Mouse (Mus musculus) midbrain, embryonic 13.5 days (tissue): ENCODE results near the gene Ifitm2. TPM values are rescaled to one million over a fixed set of nuclear protein-coding genes. Genes with fewer than 3 reads are reported as not detected.
A peak's percentile ranks its signal among the peaks of the same experiment; 100 is the strongest.

Experiments used
- ATAC-seq: fragments of 200-750 bp; cut with Nextera tagmentation; 2 replicates; pipeline ENCODE4 v1.8.0; 2017; ENCODE audit warnings: mild to moderate bottlenecking, moderate TSS enrichment, moderate library complexity
- H3K27ac ChIP-seq: fragments of 300-500 bp; sonication (generic); 2 replicates; pipeline ENCODE4 v1.5.1; 2015; ENCODE audit warnings: inconsistent platforms, mild to moderate bottlenecking, moderate library complexity
- H3K27me3 ChIP-seq: fragments of 300-500 bp; sonication (generic); 2 replicates; pipeline ENCODE4 v1.6.1; 2015; ENCODE audit warnings: mild to moderate bottlenecking, inconsistent platforms
- H3K36me3 ChIP-seq: fragments of 300-500 bp; sonication (generic); 2 replicates; pipeline ENCODE4 v1.6.1; 2015; ENCODE audit warnings: mild to moderate bottlenecking, inconsistent platforms
- H3K4me1 ChIP-seq: fragments of 300-500 bp; sonication (generic); replicated peaks from 2 replicates; pipeline ENCODE4 v1.6.1; 2015; ENCODE audit warnings: inconsistent platforms
- H3K4me2 ChIP-seq: fragments of 300-500 bp; sonication (generic); replicated peaks from 2 replicates; pipeline ENCODE4 v1.6.1; 2015; ENCODE audit warnings: moderate library complexity, mild to moderate bottlenecking, inconsistent platforms
- H3K4me3 ChIP-seq: fragments of 300-500 bp; sonication (generic); replicated peaks from 2 replicates; pipeline ENCODE4 v1.5.1; 2015; ENCODE audit warnings: mild to moderate bottlenecking, inconsistent platforms
- H3K9ac ChIP-seq: fragments of 300-500 bp; sonication (generic); replicated peaks from 2 replicates; pipeline ENCODE4 v1.6.1; 2015; ENCODE audit warnings: mild to moderate bottlenecking, inconsistent platforms
- H3K9me3 ChIP-seq: fragments of 300-500 bp; sonication (generic); 2 replicates; pipeline ENCODE4 v1.6.1; 2016; ENCODE audit warnings: mild to moderate bottlenecking, inconsistent platforms
- WGBS: fragments of 180-500 bp; shearing (Covaris S2); methylation state at CpG from one replicate; pipeline ENCODE4 v1.1.7; 2015; 5-methylcytosine and 5-hydroxymethylcytosine counted together
- polyA plus RNA-seq: library from polyadenylated mRNA; unstranded; fragments of >200 nt; fragmentation: Nextera tagmentation; extraction: Ambion mirVana; gene quantifications from 2 replicates; pipeline ENCODE4 v1.2.1, GENCODE M21; 2015

Gene Ifitm2
- polyA plus RNA-seq, 1 experiment from 2014 or later = 144 TPM

DNA sequence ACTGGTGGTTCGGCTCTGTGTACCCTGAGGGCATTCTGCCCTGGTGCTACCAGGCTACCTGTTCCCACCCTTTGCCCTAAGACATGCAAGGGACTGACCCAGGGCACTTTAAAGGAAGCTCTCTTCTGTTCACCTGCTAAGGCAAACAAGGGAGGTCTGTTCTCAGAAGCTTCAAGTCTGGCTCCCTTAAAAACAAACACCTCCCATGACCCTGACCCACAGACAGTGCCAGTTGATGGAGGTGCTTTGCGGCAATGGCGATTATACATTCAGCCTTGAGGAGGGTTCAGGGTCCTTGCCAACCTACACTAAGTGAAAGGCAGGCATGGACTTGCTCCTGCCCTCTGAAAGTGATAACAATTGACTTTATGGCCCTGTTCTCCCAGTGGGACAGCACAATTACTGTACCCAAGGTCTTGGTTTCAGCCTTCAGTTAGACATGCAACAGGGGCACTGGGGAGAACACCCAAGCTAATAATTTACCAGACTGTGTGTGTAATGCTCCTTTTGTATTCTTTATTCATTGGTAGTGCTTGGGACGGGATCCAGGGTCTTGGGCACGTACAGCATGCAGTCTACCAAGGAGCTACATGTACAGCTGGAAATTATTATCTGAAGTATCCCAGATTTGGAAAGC is 42.8 kb downstream of the Ifitm2 start:
- Histone ChIP-seq H3K4me2 (no peak overlapping the region), H3K27ac (no peak overlapping the region)
- WGBS = 81% methylated on average over 5 of the region's 5 CpGs

DNA sequence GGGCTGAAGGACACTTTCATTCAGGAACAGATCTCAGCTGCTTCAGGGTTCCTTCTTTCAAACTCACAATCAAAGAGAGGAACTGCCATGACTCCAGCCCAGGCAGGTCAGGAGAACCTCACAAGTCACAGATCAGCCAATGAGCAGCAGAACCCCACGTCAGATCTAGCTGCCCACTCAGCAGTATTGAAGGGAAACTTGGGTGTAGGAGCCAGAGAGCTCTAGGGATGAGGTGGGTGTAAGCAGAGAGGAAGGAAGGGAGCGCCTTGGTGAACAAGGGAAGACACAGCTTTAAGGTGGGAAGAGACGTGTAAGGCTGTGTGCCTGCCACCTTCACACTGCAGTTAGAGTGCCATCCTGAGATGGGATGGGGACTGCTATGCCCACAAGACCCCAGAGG is 43.5 kb downstream of the Ifitm2 start:
- Histone ChIP-seq H3K4me2 (no peak overlapping the region), H3K9ac (no peak overlapping the region), H3K36me3 (no peaks in the 10 kb centered on the region), H3K27ac (no peak overlapping the region), H3K4me3 (no peak overlapping the region), H3K9me3 (no peaks in the 10 kb centered on the region), H3K27me3 (peaks cover 3% of the 10 kb centered on the region; the same call in 1 of the 2 replicates), H3K4me1 (peaks cover 4% of the 10 kb centered on the region)
- ATAC-seq = no peak
- 68% methylated on average over 3 of the region's 3 CpGs for WGBS

More for the DNA sequence above, 42.8 kb downstream of the Ifitm2 start:
- peaks cover 3% of the 10 kb centered on the region; the same call in 1 of the 2 replicates for H3K27me3 ChIP-seq
- peaks cover 4% of the 10 kb centered on the region for H3K4me1 ChIP-seq
- H3K9me3 ChIP-seq = no peaks in the 10 kb centered on the region
- no peaks in the 10 kb centered on the region for H3K36me3 ChIP-seq
- H3K9ac ChIP-seq = no peak overlapping the region
- H3K4me3 ChIP-seq = no peak overlapping the region
- ATAC-seq = no peak

DNA sequence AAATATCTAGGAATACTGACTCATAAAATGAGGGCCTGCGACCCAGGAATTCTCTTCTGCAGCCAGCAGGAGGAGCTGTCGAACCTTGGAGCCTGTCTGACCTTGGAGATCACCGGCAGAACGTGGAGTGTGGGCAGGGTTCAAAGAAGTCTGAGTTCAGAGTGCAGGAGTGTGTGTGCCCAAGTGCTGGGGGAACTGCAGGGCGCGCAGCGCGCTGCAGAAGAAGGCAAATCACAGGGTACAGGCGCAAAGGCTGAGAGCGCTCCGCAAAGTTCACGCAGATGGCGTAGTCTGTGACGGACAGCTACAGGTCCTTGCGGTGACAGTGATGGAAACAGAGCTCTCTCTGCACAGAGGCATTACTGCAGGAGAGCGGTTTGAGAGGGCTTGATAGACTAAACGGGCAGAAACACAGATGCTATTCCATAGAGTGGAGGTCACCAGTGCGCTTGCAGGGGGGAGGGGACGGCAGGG is 47.1 kb downstream of the Ifitm2 start:
- H3K9ac ChIP-seq = no peak overlapping the region; the same call in 1 of the 2 replicates
- 3% methylated on average over 19 of the region's 19 CpGs for WGBS
- no peaks in the 10 kb centered on the region for H3K36me3 ChIP-seq
- H3K4me3 ChIP-seq = peak overlapping the region; percentile 38
- H3K27ac ChIP-seq = no peak overlapping the region
- no peaks in the 10 kb centered on the region for H3K9me3 ChIP-seq
- H3K4me1 ChIP-seq = peaks cover 4% of the 10 kb centered on the region
- peaks cover 3% of the 10 kb centered on the region; the same call in 1 of the 2 replicates for H3K27me3 ChIP-seq
- ATAC-seq = peak; percentile 83
- H3K4me2 ChIP-seq = peak overlapping the region; percentile 63

DNA sequence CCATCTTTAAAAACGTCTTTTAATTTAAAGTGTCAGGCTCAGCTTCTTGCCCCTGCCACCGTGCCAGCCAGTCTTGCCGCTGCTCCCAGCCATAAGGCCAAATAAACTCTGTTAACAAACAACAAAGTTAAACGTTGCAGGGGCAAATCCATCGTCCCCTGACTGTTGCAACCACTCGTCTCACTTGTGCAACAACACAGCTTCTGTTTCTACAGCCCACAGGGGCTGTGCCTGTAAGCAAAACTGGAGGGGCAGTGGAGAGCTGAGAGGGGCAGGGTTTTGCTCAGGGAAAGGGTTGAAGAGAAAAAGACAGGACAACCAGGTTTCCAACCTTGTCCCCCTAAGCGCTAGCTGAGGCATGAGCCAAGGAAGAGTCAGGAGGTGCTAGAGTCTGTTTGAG is 47.6 kb downstream of the Ifitm2 start:
- 54% methylated on average over 7 of the region's 7 CpGs for WGBS
- peaks cover 3% of the 10 kb centered on the region; the same call in 1 of the 2 replicates for H3K27me3 ChIP-seq
- H3K9me3 ChIP-seq = no peaks in the 10 kb centered on the region
- H3K36me3 ChIP-seq = no peaks in the 10 kb centered on the region
- peaks cover 4% of the 10 kb centered on the region for H3K4me1 ChIP-seq
- peak; percentile 12; the same call in 1 of the 2 replicates for ATAC-seq
- H3K4me2 ChIP-seq = no peak overlapping the region; the same call in 1 of the 2 replicates
- H3K9ac ChIP-seq = no peak overlapping the region
- no peak overlapping the region for H3K27ac ChIP-seq
- H3K4me3 ChIP-seq = no peak overlapping the region

DNA sequence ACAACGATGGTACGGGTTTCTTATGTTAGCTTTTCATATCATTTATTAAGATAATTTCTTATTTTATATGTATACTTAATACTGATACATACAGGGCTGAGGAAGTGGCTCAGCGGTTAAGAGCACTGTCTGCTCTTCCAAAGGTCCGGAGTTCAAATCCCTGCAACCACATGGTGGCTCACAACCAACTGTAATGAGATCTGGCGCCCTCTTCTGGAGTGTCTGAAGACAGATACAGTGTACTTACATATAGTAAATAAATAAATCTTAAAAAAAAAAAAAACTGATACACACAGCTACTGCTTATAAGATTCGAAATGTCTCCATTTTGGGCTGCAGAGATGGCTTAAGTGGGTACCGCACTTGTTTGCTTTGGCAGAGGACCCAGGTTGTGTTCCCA is 48.1 kb downstream of the Ifitm2 start:
- no peak overlapping the region for H3K9ac ChIP-seq
- WGBS = 81% methylated on average over 7 of the region's 7 CpGs
- no peak for ATAC-seq

DNA sequence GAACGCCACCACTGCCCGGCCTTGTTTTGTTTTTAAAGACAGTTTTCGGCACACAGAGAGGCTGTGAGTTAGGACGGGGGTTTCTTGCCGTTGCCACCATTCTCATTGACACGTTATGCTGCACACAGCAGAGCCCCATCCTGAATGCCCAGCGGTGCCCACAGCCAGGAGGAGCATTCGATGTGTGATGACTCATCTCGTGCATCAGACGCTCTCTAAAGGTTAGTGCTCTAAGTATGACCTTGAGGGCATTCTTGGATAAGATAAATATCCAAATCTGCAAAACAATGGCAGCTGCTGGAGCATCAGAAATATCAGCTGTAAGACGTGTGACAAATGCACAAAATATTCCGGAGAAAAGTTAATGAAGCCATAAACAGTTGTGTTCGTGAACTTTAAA is 48.7 kb downstream of the Ifitm2 start:
- no peaks in the 10 kb centered on the region for H3K9me3 ChIP-seq
- peaks cover 3% of the 10 kb centered on the region; the same call in 1 of the 2 replicates for H3K27me3 ChIP-seq
- no peak overlapping the region for H3K27ac ChIP-seq
- H3K36me3 ChIP-seq = no peaks in the 10 kb centered on the region
- H3K4me3 ChIP-seq = no peak overlapping the region
- no peak overlapping the region for H3K9ac ChIP-seq
- peaks cover 4% of the 10 kb centered on the region for H3K4me1 ChIP-seq
- no peak overlapping the region for H3K4me2 ChIP-seq
- WGBS = 90% methylated on average over 13 of the region's 13 CpGs
- ATAC-seq = no peak

More for the DNA sequence above, 48.1 kb downstream of the Ifitm2 start:
- Histone ChIP-seq H3K4me3 (no peak overlapping the region), H3K27me3 (peaks cover 3% of the 10 kb centered on the region; the same call in 1 of the 2 replicates), H3K4me2 (no peak overlapping the region), H3K36me3 (no peaks in the 10 kb centered on the region), H3K27ac (no peak overlapping the region), H3K4me1 (peaks cover 4% of the 10 kb centered on the region), H3K9me3 (no peaks in the 10 kb centered on the region)

DNA sequence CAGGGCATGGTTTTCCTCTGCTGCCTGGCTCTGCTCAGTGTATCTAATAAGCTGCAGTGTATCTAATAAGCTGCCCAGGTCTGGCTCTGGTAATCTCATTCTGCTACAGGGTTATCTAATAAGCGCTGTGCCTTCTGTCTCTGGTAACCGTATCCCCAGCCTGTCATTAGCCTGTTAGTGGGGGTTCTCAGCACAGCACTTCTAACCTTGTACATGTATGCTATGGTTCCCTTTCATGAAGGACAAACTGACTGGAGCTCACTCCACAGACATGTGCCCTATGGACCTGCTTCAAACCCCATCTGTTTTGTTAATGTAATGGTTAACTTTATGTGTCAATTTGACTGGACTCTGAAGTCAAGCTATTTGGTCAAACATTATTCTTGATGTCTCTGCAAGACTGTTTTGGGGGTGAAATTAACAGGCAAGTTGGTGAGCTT is 50.1 kb downstream of the Ifitm2 start:
- no peak overlapping the region for H3K4me3 ChIP-seq
- H3K36me3 ChIP-seq = no peaks in the 10 kb centered on the region
- no peak overlapping the region for H3K9ac ChIP-seq
- no peak overlapping the region for H3K4me2 ChIP-seq
- no peak overlapping the region for H3K27ac ChIP-seq
- H3K4me1 ChIP-seq = peaks cover 4% of the 10 kb centered on the region
- 89% methylated on average over 2 of the region's 2 CpGs for WGBS
- H3K9me3 ChIP-seq = no peaks in the 10 kb centered on the region
- ATAC-seq = no peak
- no peaks in the 10 kb centered on the region for H3K27me3 ChIP-seq

Other genes with a start within 250 kb of the Ifitm2 start
- gene Cyp2e1, start 192.2 kb downstream of the Ifitm2 start, polyA plus RNA-seq = not detected in 2 replicates
- 0.22 and 0.24 TPM in 2 replicates for gene Syce1, start 168.1 kb downstream of the Ifitm2 start, polyA plus RNA-seq
- gene Zfp941, start 133.8 kb downstream of the Ifitm2 start, polyA plus RNA-seq = 20.4 and 24.4 TPM in 2 replicates
- gene Urah, start 121.0 kb downstream of the Ifitm2 start, polyA plus RNA-seq = not detected in 2 replicates
- not detected in 2 replicates for gene Scgb1c1, start 110.4 kb downstream of the Ifitm2 start, polyA plus RNA-seq
- 0.13 TPM in 1 of 2 replicates, not detected in the other for gene Odf3, start 108.2 kb downstream of the Ifitm2 start, polyA plus RNA-seq
- gene Gm45785, start 99.7 kb downstream of the Ifitm2 start, polyA plus RNA-seq = not detected in 2 replicates
- gene Ric8a, start 99.0 kb downstream of the Ifitm2 start, polyA plus RNA-seq = 89.3 and 98.1 TPM in 2 replicates
- gene Bet1l, start 98.4 kb downstream of the Ifitm2 start, polyA plus RNA-seq = 37.7 and 38.0 TPM in 2 replicates
- gene Psmd13, start 74.0 kb downstream of the Ifitm2 start, polyA plus RNA-seq = 287 and 302 TPM in 2 replicates
- gene Sirt3, start 73.7 kb downstream of the Ifitm2 start, polyA plus RNA-seq = 40.7 and 42.1 TPM in 2 replicates
- not detected in 2 replicates for gene Cox8b, start 55.5 kb downstream of the Ifitm2 start, polyA plus RNA-seq
- gene Nlrp6, start 35.1 kb downstream of the Ifitm2 start, polyA plus RNA-seq = 0.17 and 0.18 TPM in 2 replicates
- gene Pgghg, start 14.6 kb downstream of the Ifitm2 start, polyA plus RNA-seq = 8.4 and 8.7 TPM in 2 replicates
- 0.22 and 0.27 TPM in 2 replicates for gene Ifitm5, start 5.7 kb downstream of the Ifitm2 start, polyA plus RNA-seq
- not detected in 2 replicates for gene Gm45717, start 50 bp downstream of the Ifitm2 start, polyA plus RNA-seq
- 10.2 and 10.3 TPM in 2 replicates for gene Ifitm1, start 11.2 kb upstream of the Ifitm2 start, polyA plus RNA-seq
- 22.6 and 26.2 TPM in 2 replicates for gene Ifitm3, start 54.8 kb upstream of the Ifitm2 start, polyA plus RNA-seq
- gene Ifitm6, start 61.9 kb upstream of the Ifitm2 start, polyA plus RNA-seq = 0.51 and 0.54 TPM in 2 replicates
- not detected in 2 replicates for gene Gm17387, start 73.1 kb upstream of the Ifitm2 start, polyA plus RNA-seq
- 44.1 and 48.3 TPM in 2 replicates for gene B4galnt4, start 105.1 kb upstream of the Ifitm2 start, polyA plus RNA-seq
- gene Pkp3, start 122.2 kb upstream of the Ifitm2 start, polyA plus RNA-seq = 0.14 and 0.15 TPM in 2 replicates
- 1.8 and 2.6 TPM in 2 replicates for gene Sigirr, start 144.6 kb upstream of the Ifitm2 start, polyA plus RNA-seq
- gene Ano9, start 161.8 kb upstream of the Ifitm2 start, polyA plus RNA-seq = 0.07 and 0.35 TPM in 2 replicates
- 77.4 TPM in 2 replicates for gene Ptdss2, start 166.4 kb upstream of the Ifitm2 start, polyA plus RNA-seq
- 40.5 and 45.3 TPM in 2 replicates for gene Rnh1, start 216.9 kb upstream of the Ifitm2 start, polyA plus RNA-seq
- 86.4 and 114 TPM in 2 replicates for gene Hras, start 238.0 kb upstream of the Ifitm2 start, polyA plus RNA-seq
- 13.9 and 15.6 TPM in 2 replicates for gene Lrrc56, start 238.2 kb upstream of the Ifitm2 start, polyA plus RNA-seq